Mouse (Mus musculus): ENCODE results near the gene Armh2. TPM values are rescaled to one million over a fixed set of nuclear protein-coding genes. Genes with fewer than 3 reads are reported as not detected.
A peak's percentile ranks its signal among the peaks of the same experiment; 100 is the strongest.

The Armh2 gene
- total RNA-seq, 2 experiments from 2014 or later = not detected

DNA sequence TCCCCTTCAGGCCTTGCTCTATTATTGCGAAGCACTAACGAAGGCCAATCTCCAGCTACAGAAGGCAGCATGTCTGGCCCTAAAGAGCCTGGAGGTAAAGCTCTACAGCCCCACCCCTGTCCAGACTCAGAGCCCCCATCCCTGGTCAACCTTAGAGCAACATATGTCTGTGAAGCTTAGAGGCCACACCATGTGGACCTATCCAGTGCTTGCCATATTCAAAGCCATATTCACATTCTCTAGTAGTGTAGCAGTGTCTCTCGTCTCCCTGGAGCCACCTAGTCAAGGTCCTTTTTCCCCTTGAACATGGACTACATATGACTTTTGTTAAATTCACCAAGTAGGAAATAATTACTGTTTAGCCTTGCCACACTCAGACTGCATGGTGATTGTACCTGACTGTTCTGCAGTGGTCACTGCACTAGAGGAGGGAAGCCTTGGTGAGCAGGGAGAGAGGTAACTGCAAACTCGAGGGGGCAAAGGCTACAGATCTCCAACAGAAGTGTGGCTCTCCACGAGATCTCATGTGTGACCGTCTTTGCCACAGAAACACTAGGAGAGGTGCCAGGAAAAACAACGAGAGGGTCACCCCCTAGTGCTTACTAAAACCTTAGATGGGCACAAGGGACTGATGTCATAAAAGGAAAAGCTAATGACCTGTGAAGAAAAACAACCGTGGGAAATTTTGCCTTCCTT lies 17.2 kb upstream of the Armh2 start:
- Histone ChIP-seq H3K27ac (no peak overlapping the region), H3K4me3 (no peak overlapping the region)
- TF ChIP-seq CTCF (IDR thresholded peaks at IDR 0.05) = no peak
- no peak for DNase-seq
- intact Hi-C loops (cut with DNase I) = no loop called here

DNA sequence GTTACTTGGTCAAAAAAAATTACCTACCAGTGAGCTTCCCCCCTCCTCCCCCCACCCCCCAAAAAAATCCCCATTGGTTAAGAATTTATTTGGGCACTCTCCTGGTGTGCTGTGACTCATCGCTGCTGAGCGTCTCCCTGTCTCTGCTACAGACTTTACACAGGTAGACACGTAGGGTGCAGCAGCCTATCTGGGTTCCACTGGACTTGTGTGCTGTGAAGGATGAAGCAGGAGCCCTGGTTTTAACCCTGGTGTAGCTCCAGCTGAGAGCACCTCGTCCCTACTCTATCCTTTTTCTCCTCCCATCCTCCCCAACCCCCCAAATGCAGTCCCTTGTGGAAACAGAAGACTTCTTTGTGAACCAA lies 16.7 kb upstream of the Armh2 start:
- no peak overlapping the region for H3K27ac ChIP-seq
- intact Hi-C loops (cut with DNase I) = no loop called here
- no peak for DNase-seq
- TF ChIP-seq CTCF (IDR thresholded peaks at IDR 0.05) = no peak
- H3K4me3 ChIP-seq = no peak overlapping the region

DNA sequence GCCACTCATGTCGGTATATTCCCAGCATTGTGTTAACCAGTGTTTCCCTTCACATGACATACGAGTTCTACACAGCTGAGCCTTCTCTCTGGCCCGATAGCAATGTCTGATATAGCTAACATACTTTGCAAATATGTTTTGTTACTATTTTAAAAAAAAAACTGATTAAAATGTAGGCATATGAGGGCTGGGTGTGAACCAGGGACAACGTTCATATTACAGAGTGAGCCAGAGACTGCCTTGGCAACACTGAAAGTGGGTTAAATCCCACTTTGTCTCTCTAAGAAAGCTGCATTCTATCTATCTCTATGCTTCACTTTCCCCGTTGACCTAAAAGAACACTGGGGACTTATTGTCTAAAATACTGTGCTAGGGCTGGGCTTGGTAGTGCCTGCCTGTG lies 11.9 kb upstream of the Armh2 start:
- intact Hi-C loops (cut with DNase I) = no loop called here
- no peak for DNase-seq
- Histone ChIP-seq H3K27ac (no peak overlapping the region), H3K4me3 (no peak overlapping the region)
- TF ChIP-seq CTCF (IDR thresholded peaks at IDR 0.05) = no peak

DNA sequence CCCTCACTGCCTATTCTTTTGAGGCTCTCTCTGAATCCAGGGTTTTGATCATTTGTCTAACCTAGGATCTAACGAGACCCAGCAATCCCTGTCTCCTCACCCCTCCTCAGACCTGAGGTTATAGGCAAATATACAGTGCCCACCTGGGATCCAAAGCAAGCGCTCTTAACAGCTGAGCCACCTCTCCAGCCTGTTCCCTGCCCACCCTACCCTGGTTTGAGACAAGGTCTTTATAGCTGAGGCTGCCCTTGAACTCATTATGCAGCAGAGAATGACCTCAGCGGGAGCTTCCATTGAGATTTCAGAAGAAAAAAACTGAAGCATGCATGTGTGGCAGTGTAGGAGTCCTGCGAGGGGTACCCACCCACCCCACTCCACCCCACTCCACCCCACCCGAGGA lies 6.5 kb upstream of the Armh2 start:
- DNase-seq = no peak
- Histone ChIP-seq H3K27ac (no peak overlapping the region), H3K4me3 (no peak overlapping the region)
- TF ChIP-seq CTCF (IDR thresholded peaks at IDR 0.05) = no peak
- intact Hi-C loops (cut with DNase I) = no loop called here

DNA sequence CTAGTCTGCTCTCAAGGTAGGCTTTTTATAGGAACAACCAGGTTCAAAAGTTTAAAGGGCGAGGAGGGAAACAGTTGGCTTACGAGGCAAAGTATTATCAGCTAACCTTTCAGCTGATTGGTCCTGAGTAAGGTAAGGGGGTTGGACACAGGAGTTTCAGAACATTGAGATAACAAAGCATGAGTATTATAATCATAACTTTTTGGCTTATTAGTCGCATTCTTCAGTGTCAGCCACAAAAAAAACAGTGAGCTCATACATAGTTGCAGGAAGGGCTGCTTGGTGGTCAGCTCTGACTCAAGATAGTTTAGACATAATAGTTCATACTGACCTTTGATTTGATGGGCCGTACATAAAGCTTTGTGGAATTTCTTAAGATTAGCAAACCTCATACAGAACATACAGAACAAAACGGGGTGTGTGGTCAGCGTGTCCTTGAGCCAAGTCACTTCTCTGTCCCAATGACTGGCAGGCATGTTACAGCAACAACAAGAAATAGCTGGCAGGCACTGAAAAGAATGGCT lies 5.4 kb upstream of the Armh2 start:
- Histone ChIP-seq H3K27ac (no peak overlapping the region), H3K4me3 (no peak overlapping the region)
- DNase-seq = no peak
- intact Hi-C loops (cut with DNase I) = no loop called here
- TF ChIP-seq CTCF (IDR thresholded peaks at IDR 0.05) = no peak

DNA sequence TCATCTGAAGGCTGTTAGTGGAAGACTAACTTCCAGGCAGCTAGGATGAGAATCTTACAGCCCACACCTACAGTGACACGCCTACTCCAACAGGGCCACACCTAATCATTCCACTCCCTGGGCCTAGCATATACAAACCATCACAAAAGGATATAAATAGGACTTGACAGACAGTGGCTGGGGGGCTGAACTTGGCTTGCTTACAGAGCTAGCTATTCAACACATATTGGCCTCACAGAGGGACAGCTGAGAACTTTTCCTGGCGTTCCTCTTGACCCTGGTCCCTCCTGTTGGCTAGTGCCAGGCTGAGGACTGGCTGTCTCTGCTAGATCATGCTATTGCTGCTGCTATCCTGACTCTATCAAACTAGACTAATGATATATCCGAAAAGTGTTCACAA lies 6.8 kb downstream of the Armh2 start:
- no peak for TF ChIP-seq CTCF (IDR thresholded peaks at IDR 0.05)
- intact Hi-C loops (cut with DNase I) = no loop called here
- DNase-seq = peak; percentile 29
- no peak overlapping the region for H3K4me3 ChIP-seq
- no peak overlapping the region for H3K27ac ChIP-seq

DNA sequence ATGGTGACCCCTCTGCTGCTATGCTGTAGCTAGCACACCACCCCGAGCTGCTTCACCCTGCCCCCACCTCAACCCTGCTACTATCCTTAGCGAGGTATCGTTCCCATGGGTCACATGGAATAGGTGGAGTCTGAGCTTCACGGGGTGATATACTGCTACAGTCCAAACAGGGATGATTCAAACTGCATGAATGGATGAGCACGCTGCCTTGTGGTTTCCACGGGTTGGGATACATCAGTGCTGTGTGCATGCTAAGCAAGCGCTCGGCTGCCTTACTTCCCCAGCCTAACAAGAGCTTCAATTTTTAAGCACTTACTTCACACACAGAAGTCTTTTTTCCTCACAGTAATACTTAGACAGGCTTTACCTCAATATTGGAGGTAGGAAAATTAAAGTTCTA lies 9.8 kb downstream of the Armh2 start:
- DNase-seq = no peak
- no peak for TF ChIP-seq CTCF (IDR thresholded peaks at IDR 0.05)
- intact Hi-C loops (cut with DNase I) = no loop called here
- Histone ChIP-seq H3K27ac (no peak overlapping the region), H3K4me3 (no peak overlapping the region)

GRCm38 (mm10) chr13:24751396-24751795 lies 10.4 kb downstream of the Armh2 start:
- DNase-seq = no peak
- intact Hi-C loops (cut with DNase I) = no loop called here
- TF ChIP-seq CTCF (IDR thresholded peaks at IDR 0.05) = no peak
- Histone ChIP-seq H3K4me3 (no peak overlapping the region), H3K27ac (no peak overlapping the region)

- TF ChIP-seq CTCF (IDR thresholded peaks at IDR 0.05) = no peak
- DNase-seq = no peak
- no peak overlapping the region for H3K4me3 ChIP-seq
- intact Hi-C loops (cut with DNase I) = no loop called here
- no peak overlapping the region for H3K27ac ChIP-seq
Observed at GRCm38 (mm10) chr13:24756756-24757155, 15.7 kb downstream of the Armh2 start.

DNA sequence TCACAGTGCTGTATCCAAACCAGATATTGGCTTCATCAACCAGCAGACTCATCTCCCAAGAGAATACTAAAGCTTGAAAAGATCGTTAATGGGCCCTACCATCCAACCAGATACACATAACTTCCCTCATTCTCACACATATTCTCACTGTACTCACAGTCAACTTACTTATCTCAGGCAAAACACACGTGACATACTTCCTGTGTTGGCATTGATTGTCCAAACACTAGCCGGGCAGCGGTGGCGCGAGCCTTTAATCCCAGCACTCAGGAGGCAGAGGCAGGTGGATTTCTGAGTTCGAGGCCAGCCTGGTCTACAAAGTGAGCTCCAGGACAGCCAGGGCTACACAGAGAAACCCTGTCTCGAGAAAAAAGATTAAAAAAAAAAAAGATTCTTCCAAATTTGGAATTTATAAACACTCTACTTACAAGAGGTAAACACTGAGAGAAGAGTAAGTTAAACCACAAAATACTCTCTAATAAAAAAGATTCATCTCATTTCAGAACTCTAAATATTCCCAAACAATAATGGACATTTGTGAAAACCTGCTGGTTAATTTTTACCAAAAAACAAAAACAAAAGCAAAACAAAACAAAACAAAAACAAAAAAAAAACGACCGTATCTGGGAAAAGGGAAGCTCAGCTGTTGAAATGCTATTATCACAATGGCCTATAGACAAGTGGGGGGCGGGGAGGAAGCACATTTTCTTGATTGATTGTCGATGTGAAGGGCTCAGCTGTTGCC lies 17.0 kb downstream of the Armh2 start:
- H3K27ac ChIP-seq = no peak overlapping the region
- DNase-seq = no peak
- no peak for TF ChIP-seq CTCF (IDR thresholded peaks at IDR 0.05)
- H3K4me3 ChIP-seq = no peak overlapping the region
- intact Hi-C loops (cut with DNase I) = no loop called here

GRCm38 (mm10) chr13:24759451-24759850 lies 18.4 kb downstream of the Armh2 start:
- no peak overlapping the region for H3K4me3 ChIP-seq
- no peak for DNase-seq
- no peak overlapping the region for H3K27ac ChIP-seq
- intact Hi-C loops (cut with DNase I) = no loop called here
- no peak for TF ChIP-seq CTCF (IDR thresholded peaks at IDR 0.05)

- no peak for DNase-seq
- peak overlapping the region; percentile 91; the same call in 1 of the 2 replicates for H3K27ac ChIP-seq
- intact Hi-C loops (cut with DNase I) = loop anchor here (2.0 kb wide), 1 partner anchor 40 kb away; the partner anchor contains the start of gene BC005537
- no peak for TF ChIP-seq CTCF (IDR thresholded peaks at IDR 0.05)
- H3K4me3 ChIP-seq = no peak overlapping the region
Observed at GRCm38 (mm10) chr13:24760351-24760870, 19.4 kb downstream of the Armh2 start.

GRCm38 (mm10) chr13:24761083-24761402 lies 20.0 kb downstream of the Armh2 start:
- peak overlapping the region; percentile 95 for H3K4me3 ChIP-seq
- intact Hi-C loops (cut with DNase I) = loop anchor here (2.0 kb wide), 1 partner anchor 40 kb away; the partner anchor contains the start of gene BC005537
- peak overlapping the region; percentile 91 for H3K27ac ChIP-seq
- no peak for TF ChIP-seq CTCF (IDR thresholded peaks at IDR 0.05)
- no peak for DNase-seq

Data from gastrocnemius, adult 2 months (tissue).